Mouse (Mus musculus): ENCODE data around the gene Foxm1.

GRCm38 (mm10) chr6:128315597-128315996, 47.2 kb upstream of the Foxm1 start:
- no peak for TF ChIP-seq CTCF (IDR thresholded peaks at IDR 0.05; ENCODE audit: low read depth)
- no peak for TF ChIP-seq EP300 (optimal IDR thresholded peaks at IDR 0.05)
